Mouse (Mus musculus) kidney, adult 10 weeks (tissue): Measurements from ENCODE around the gene Tmem176a. TPM values are rescaled to one million over a fixed set of nuclear protein-coding genes. Genes with fewer than 3 reads are reported as not detected.

Experiments used
- polyA plus RNA-seq: library from polyadenylated mRNA; stranded (reverse); fragments of 350-450 nt; fragmentation: Illumina TruSeq; extraction: RNeasy Lipid Tissue Mini Kit (QIAGEN cat#74804); gene quantifications from one replicate; pipeline ENCODE4 v1.2.3, GENCODE M21; 2014; ENCODE audit warnings: low read depth, low replicate concordance

The Tmem176a gene
- 366 TPM for polyA plus RNA-seq

DNA sequence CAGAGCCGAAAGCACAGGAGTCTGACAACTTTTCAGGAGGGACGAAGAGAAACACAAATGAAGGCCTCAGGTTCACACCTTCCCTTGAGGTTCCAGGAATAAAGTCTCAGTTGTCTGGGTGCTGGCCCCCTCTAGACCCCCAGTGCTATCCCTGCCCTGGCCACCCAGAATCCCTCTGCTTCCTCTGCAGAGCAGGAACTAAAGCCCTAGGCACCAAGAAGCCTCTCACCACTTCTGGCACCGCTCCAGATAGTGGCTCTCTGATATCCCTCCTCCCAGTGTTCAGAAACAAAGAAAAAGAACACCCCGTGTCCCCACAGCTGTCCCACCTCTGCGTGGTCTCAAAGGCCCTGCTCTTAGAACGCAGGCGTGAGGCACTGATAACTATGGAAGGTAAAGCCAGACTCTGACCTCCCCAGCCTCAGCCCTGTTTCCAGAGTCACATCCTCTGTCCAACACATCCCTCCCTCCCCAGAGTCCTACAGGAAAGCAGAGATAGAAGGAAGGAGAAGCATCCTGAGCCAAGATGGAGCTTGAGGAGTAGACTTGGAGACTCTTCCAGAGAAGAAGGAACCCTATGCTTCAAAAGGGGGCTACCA, at the start of gene Tmem176a:
Tmem176a (plus strand) TSS at position 549 of the 599 bp plus-strand sequence.

DNA sequence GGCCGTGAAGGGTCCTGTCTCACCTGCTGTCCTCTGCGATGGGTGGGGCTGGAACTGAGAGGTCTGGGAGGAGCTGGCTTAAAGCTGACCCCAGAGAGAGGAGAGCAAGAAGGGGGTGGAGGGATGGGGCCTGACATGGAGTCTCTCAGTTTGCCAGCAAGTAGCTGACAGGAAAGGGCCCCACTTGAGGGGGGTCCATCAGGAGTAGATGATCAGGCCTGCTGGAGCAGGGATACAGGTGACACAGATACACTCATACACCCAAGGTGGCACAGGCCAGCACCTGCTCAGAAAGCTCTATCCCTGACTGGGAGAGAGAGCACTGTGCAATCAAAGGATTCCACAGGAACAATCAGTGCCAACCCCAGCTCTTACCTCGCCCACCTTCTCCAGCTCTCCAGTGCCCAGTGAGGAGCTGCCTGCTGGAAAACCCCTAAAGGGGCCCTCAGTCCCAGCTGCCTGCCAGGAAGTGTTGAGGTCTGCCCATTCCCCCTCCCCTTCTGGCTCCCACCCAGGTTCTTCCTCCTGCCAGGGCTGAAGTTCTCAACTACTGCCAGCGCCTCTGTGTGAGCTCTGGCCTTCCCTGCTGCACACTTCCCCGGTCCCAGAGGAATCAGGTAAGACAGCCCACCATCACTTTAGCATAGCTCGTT, 380 bp downstream of the Tmem176a start, which contains the start of gene Tmem176b:
Tmem176b (minus strand) TSS at position 524 of the 653 bp plus-strand sequence.

DNA sequence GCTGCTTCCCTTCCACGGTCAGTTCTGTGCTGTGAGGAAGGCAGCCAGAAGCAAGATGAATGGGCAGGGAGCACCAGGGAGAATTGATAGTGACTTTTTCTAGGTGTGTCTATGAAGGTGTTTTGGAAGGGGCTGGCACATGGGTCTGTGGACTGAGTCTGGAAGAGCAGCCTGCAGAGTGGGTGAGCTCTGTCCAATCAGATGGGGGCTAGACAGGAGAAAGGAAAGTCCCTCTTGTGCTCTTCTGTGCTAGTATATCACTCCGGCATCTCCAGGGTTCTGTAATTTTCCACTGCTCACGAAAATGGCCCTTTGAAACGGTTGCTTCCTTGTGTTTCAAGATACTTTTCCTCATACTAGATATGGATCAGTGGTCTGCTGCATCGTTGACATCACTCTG, 31.9 kb downstream of the Tmem176a start, which contains the start of gene Aoc1:
Aoc1 (plus strand) TSS at position 301 of the 400 bp plus-strand sequence.

Other genes starting within 250 kb of the Tmem176a start
- 8.8 TPM for gene Repin1, start 247.0 kb upstream of the Tmem176a start, polyA plus RNA-seq
- gene Gm44965, start 247.0 kb upstream of the Tmem176a start, polyA plus RNA-seq = not detected
- gene Zfp775, start 238.9 kb upstream of the Tmem176a start, polyA plus RNA-seq = 0.32 TPM
- 3.0 TPM for gene AI854703, start 214.2 kb upstream of the Tmem176a start, polyA plus RNA-seq
- gene Gimap8, start 193.7 kb upstream of the Tmem176a start, polyA plus RNA-seq = 46.0 TPM
- 44.6 TPM for gene Gimap9, start 164.8 kb upstream of the Tmem176a start, polyA plus RNA-seq
- 123 TPM for gene Gimap4, start 156.4 kb upstream of the Tmem176a start, polyA plus RNA-seq
- gene Gimap6, start 132.7 kb upstream of the Tmem176a start, polyA plus RNA-seq = 57.0 TPM
- gene Gm28053, start 122.3 kb upstream of the Tmem176a start, polyA plus RNA-seq = not detected
- gene Gimap7, start 122.3 kb upstream of the Tmem176a start, polyA plus RNA-seq = not detected
- 2.9 TPM for gene Gimap1, start 101.9 kb upstream of the Tmem176a start, polyA plus RNA-seq
- 5.1 TPM for gene Gimap5, start 94.7 kb upstream of the Tmem176a start, polyA plus RNA-seq
- 1.5 TPM for gene Gimap3, start 70.1 kb upstream of the Tmem176a start, polyA plus RNA-seq
- 106 TPM for gene Tmem176b, start 577 bp downstream of the Tmem176a start, polyA plus RNA-seq
- gene Aoc1, start 32.0 kb downstream of the Tmem176a start, polyA plus RNA-seq = 2.0 TPM
- gene 1600015I10Rik, start 89.0 kb downstream of the Tmem176a start, polyA plus RNA-seq = not detected
- gene Doxl2, start 134.0 kb downstream of the Tmem176a start, polyA plus RNA-seq = not detected
- gene Svs1, start 145.9 kb downstream of the Tmem176a start, polyA plus RNA-seq = not detected
- 0.28 TPM for gene Gpnmb, start 195.6 kb downstream of the Tmem176a start, polyA plus RNA-seq
- gene Malsu1, start 232.9 kb downstream of the Tmem176a start, polyA plus RNA-seq = 34.6 TPM